Mouse (Mus musculus): ENCODE results near the gene Wasf2.

Gene Wasf2

DNA sequence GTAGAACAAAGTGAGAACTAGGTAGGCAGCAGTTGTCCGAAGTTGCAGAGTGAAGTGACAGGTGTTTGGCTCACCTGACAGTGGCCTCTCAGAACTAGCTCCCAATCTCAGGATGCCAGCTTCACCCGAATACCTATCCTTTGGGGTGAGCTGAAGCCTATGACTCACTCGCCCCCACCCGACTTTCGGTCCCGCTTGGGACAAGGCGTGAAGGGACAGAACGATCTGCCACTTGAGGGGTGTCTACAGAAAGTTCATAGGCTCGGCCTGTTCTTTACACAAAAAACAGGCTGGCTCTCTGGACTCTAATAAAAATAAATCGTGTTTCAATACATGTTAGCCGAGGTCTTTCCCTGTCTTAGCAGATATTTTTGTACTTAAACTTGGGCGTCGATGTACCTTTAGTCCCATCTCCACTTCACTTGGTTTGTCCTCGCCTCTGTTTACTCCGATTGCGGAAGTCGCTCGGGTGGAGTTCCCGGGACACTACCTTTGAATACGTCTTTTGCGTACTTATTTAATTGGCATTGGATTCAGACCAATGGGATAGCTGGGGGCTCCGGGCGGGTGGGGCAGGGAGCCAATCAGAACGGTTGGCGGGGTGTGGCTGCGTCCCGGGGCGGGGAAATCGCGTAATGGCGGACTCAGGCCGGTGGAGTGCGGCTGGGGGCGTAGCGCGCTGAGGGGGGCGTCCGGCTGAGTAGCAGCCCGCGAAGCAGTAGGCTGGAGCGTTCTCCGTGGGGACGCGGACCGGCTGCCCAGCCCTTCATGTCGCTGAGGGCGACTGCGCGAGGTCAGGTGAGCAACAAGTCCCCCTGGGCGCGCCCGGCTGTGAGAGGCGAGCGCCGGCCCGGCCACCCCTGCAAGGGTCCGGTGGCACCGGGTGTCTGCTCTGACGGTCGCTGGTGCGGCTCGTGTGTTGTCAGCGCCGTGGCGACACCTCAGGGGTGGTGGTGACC, at the start of gene Wasf2:
TSS of gene Wasf2 (plus strand) at position 575 of the 959 bp plus-strand sequence.
- peak; percentile 98 for DNase-seq (ENCODE audit: extremely low spot score, low read depth, low spot score)

- no peak for DNase-seq (ENCODE audit: extremely low spot score, low read depth, low spot score)
Measured at GRCm38 (mm10) chr4:133080862-133081261, 49.4 kb upstream of the Wasf2 start.

- DNase-seq (ENCODE audit: extremely low spot score, low read depth, low spot score): no peak
Measured at GRCm38 (mm10) chr4:133082216-133082773, 48.0 kb upstream of the Wasf2 start.

DNA sequence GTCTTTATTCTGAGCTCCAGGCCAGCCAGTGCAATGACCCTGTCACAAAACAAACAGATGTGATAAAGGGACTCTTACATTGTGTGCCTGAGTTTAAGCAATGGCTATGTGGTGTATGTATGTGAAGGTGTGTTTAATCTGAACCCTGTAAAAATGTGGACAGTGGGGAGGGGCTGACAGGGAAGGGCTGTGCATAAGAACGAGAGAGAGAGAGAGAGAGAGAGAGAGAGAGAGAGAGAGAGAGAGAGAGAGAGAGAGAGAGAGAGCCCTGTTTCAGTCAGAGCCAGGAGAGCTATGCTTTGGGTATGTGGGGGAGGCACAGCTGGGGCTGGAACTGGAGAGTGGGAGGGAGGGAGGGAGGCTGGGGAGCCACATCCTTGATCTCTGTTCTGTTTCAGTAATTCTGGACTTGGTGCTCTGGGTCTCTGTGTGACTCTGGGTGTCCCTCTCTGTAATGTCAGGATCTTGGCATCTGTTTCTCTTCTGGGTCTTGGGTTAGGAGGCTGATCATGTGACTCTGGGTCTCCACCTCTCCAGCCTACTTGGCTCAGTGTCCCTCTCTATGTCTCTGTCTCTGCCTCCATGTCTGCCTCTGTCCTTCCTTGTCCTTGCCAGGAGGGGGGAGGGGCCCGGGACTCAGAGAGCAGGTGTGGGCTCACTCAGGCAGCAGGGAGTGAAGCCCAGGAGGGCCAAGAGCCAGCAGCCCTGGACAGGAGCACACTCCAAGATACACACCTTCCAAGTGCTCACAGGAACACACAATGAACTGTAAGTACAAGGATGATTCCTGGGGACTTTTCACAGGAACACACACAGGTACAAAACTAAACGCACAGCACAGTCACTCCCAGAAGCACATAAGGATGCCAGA, 46.1 kb upstream of the Wasf2 start:
- DNase-seq (ENCODE audit: extremely low spot score, low read depth, low spot score): no peak

- DNase-seq (ENCODE audit: extremely low spot score, low read depth, low spot score): no peak
Measured at GRCm38 (mm10) chr4:133085011-133085782, 45.1 kb upstream of the Wasf2 start.

DNA sequence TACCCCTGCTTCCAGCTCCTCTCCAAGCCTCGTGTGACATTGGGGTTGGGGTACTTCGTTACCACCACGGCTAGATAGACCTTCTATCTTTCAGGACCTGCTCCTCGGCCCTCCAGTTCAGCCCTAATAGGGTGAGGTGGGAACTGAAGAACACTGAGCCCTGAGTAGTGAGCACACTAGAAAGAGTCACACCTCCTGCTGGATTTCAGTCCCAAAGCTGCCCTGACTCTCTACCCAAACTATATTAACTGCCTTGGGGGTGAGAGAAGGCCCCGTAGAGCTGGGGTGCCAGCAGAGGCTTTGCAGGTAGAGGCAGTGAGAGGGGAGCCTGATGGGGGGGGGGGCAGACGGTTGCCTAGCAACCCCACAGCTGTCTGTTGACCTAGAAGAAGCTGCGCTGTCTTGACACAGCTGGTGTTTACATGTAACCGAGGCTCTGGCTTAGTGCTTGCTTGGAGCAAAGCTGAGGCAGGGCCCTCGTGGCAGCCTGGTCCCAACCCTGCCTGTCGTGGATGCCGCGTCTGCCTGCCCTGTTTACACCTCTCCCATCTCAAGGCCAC, 44.4 kb upstream of the Wasf2 start:
- DNase-seq (ENCODE audit: extremely low spot score, low read depth, low spot score): no peak

- no peak for DNase-seq (ENCODE audit: extremely low spot score, low read depth, low spot score)
Measured at GRCm38 (mm10) chr4:133087177-133087714, 43.1 kb upstream of the Wasf2 start.

- no peak for DNase-seq (ENCODE audit: extremely low spot score, low read depth, low spot score)
Measured at GRCm38 (mm10) chr4:133087835-133088234, 42.5 kb upstream of the Wasf2 start.

DNA sequence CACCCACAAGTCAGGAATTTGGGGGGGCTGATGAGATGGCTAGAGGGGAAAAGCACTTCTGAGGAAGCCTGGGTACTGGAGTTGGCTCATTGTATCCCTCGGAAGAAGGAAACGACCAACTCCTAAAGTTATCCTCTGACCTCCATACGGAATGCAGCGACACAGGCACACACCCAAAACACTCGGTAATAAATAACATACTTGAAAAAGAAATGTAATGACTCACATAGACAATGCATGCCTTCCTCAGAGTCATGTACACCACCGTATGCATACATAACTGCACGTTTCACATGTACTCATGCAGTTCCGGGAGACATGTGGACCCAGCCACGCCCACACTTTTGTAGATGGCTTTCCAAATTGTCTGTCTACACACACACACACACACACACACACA, 41.0 kb upstream of the Wasf2 start:
- no peak for DNase-seq (ENCODE audit: extremely low spot score, low read depth, low spot score)

DNA sequence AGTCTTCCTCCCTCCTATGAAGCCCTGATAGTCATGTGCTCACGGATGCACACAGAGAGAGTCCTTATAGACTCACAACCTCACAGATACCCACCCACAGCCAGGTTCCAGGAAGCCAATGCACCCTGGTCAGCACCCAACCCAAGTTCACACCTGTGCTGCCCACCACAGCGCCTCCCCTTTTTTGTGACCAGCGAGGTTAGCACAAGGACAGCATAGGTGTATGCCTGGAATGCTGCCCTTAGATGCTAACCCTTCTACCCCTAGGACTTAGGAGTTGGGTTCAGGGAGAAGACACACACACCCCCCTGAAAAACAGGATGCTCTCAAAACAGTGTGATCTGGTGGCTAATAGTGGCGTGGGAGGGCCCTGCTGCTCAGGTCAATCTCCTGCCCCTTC, 40.5 kb upstream of the Wasf2 start:
- DNase-seq (ENCODE audit: extremely low spot score, low read depth, low spot score): no peak

DNA sequence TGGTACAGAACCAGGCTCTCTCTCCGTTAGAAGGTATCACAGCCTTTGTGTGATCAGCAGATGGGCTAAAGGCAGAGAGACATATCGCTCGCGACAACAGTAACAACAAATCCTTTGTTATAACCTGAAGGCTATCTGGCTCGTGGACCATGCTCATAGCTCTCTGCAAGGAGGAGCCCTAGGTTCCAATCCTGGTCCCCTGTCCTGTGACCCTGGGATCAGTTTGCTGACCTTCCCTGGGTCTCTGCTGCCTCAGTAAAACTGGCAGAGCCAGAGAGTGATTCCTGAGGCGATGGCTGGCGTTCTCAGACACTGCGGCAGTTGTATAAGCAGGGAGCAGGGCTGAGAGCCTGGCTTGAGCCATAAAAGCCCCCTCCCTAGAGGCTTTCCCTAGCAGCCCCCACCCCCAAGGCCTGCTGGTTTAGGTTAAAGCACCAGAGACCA, 40.0 kb upstream of the Wasf2 start:
- no peak for DNase-seq (ENCODE audit: extremely low spot score, low read depth, low spot score)

DNA sequence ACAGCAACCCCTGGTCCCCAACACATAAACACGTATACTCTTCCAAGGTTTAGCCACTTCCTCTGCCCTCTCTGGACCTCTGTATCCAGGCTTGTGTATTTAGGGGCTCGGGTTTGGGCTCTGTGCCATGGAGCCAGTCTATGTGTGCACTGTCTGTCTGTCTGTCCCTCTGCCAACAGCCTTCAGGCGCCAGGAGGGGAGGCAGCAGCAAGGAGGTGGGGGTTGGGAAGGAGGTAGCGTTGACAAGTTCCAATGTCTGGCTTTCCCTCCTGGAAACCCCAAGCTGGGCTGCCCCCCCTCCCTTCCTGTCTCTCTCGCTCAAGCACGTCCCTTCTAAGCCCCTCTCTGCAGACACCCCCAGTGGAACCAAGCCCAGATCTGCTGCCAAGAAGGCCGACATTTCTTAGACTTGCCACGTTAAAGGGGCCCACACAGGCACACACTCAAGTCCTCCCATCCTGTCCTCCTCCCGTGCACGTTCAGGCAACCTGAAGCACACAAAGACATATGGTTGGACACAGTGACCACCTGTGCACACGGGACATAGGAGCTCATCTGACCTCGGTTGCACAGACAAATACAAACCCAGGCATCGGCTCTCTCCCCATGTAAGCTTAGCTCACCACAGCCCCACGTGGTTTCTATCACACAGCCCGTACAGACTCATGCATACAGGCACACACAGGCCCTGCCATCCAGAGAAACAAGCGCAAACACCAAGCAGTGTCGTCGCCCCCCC, 39.4 kb upstream of the Wasf2 start:
- no peak for DNase-seq (ENCODE audit: extremely low spot score, low read depth, low spot score)

DNA sequence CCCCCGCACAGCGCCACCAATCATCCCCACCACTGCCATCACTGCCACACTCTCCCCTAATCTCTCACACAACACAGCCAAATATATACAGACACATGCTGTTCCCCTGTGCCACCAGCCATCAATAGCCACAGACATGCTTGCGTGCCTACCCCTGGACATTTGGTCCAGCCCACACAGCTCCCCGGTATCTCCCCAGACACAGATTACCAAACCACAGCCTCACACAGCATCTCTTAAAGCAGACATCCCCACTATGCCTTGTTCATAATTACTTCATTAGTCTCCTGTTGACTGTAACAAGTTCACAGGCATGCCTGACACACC, 38.9 kb upstream of the Wasf2 start:
- DNase-seq (ENCODE audit: extremely low spot score, low read depth, low spot score): no peak

DNA sequence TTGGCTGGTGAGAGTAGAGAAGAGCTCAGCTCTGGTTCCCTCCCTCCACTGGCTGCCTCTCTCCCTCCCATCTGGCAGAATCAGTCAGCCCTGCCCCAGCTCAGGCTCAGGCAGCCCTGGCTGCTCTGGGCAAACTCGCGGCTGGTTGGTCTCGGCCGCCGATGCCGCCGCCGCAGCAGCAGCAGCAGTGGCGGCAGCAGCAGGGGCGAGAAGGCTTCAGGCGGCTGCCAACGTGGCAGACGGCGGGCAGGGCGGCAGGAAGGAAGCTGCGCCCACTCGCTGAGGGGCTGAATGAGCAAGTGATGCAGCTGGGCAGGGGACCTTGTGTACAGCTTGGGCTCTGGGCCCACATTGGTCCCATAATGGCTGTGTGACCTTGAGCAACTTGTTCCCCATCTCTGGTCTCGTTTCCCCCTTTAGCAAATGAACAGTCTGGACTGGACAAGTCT, 37.8 kb upstream of the Wasf2 start:
- no peak for DNase-seq (ENCODE audit: extremely low spot score, low read depth, low spot score)

DNA sequence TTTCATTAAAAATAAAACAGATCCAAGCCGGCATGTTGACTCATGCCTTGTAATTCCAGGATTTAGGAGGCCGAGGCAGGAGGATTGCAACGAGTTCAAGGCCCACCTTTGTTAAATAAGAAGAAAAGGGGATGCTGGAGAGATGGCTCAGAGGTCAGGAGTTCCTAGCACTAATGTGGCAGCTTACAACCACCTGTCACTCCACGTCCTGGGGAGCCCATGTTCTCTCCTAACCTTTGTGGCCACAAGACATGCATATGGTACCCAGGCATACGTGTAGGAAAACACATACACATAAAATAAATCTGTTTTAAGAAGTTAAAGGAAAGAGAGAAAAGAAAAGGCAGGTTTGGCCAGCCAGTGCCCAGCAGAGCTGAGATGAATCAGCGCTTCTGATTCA, 37.2 kb upstream of the Wasf2 start:
- DNase-seq (ENCODE audit: extremely low spot score, low read depth, low spot score): no peak

GRCm38 (mm10) chr4:133093481-133094033, 36.7 kb upstream of the Wasf2 start:
- DNase-seq (ENCODE audit: extremely low spot score, low read depth, low spot score): no peak

DNA sequence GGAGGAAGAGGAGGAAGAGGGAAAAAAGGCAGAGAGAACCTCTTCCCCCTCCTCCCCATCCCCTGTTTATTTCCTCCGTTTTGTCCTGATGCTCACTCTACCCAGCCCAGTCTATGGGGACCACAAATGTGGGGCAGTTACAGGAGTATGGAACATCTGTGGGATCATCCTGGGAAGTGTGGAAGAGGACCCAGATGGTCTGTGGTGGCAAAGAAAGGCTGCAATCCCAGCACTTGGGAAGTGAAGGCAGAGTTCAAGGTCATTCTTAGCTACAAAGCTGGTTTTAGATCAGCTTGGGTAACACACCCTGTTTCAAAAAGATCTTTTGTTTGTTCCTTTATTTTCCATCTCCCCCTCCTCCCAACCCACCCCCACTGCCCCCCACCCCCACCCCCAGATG, 36.0 kb upstream of the Wasf2 start:
- no peak for DNase-seq (ENCODE audit: extremely low spot score, low read depth, low spot score)

- DNase-seq (ENCODE audit: extremely low spot score, low read depth, low spot score): no peak
Measured at GRCm38 (mm10) chr4:133094936-133095733, 35.2 kb upstream of the Wasf2 start.

Data from hindlimb bud, embryonic 11.5 days (tissue).